Mouse (Mus musculus) kidney, postnatal 36 days (tissue): Measurements from ENCODE around the gene Itgb2l.
A peak's percentile ranks its signal among the peaks of the same experiment; 100 is the strongest.
"Not testable (repeated sequence)": the region's sequence is repeated elsewhere in the genome, so short reads cannot be mapped to it uniquely, and the experiment has no call there.

Experiments used
- DNase-seq, 2 experiments: peaks; one replicate each; pipeline ENCODE4 v3.0.0; 2021 to 2022; ENCODE audit warnings: mixed read lengths in 2 of 2

Itgb2l gene

DNA sequence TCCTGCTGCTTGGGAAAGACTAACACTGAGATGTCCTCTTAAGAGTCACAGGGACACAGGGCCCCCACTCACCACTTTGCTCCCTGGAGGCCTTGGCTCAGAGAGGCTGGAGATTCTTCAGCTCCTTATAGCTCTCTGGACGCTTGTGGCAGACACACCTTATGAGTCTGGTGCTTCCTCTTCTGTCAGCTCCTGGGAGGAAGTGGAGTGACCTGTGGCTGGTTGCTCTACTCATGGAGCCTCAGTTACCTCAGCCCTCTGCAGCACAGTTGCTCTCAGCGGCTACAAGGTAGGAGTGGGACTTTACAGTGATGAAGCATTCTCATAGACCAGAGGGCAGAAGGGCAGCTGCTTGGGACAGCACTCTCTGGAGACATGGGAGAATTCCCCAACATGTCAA is at the start of gene Itgb2l:
Itgb2l (minus strand) TSS at position 152 of the 400 bp plus-strand sequence.
- no peak for DNase-seq

DNA sequence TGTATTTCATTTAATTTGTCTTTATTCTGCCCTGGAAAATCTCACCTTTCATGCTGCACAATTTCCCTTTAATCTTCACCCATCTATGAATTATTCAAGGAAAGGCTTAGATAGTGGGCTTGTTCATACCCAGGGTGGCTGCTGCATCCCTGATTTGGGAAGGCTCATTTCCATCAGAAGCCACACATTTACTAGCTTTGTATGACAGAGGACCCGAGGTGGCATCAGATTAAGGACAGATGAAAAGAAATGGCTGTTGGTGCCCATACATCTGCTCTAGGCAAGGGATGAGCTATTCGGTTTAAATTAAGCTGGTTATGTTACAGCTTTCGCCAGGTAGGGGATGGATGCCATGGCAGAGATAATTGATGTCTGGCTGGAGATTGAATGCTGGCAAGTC is 48.1 kb upstream of the Itgb2l start:
- DNase-seq = no peak

DNA sequence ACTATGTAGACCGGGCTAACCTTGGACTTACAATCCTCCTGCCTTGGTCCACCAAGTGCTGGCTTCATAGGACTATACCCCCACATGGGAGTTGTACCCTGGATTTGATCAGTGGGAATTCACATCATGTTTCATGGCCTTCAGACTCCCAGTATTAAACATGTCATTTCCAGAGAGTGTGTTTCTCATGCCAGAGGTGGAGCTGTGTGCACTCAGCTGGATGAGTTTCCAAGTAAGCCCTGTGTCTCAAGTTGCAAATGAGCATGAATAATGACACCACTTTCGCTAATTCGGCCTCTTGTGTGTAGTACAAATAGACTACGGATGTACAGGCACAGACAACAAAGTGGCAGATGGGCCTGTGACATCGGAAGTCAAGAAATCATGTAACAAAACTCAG is 44.6 kb upstream of the Itgb2l start:
- no peak for DNase-seq

DNA sequence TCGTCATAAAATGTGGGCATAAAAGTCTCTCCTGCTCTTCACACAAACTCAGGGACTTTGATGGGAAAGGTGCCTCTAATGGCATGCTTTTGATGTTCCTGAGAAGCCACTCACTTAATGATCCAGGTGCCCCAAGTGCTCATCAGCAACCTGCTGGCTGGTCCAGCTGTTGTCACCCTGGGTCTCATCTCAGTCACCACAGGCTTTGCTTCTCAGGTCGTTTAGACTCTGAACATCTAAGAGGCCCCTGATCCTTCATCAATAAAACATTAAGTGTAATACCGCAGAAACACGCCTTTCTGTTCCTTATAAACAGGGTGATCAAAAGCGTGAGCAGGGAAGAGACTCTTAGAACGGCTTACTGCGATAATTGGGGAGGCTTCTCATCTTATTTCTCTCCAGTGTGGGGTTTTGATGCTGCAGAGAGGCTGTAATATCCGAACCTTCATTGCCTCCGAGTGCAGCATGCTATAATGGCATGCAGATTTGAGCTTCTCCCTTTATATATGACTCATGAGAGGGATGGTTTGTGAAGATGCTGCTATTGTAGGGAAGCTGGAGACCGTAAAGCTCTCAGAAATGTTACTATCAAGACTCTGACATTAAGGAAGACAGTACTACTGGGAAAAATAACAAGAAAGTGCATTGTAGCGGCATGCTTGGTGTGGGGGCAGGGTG is 43.7 kb upstream of the Itgb2l start:
- no peak for DNase-seq

DNA sequence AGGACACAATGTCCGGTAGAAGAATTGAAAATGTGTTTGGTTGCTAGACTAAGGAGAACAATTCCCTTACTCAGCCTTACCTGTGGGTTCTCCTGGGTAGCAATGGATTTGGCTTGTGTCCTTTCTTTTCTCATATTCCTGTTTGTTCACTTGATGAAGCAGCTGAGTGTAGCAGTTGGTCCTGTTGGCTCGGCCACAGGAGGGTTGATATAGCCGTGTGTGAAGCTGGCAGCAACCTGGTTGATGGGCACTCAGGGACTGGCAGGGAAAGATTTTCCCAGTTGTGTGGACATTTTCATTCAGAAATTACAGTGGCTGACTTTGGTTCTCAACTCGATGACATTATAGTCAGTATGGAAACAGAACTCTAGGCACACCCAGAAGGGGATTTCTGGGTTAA is 38.4 kb upstream of the Itgb2l start:
- no peak for DNase-seq

DNA sequence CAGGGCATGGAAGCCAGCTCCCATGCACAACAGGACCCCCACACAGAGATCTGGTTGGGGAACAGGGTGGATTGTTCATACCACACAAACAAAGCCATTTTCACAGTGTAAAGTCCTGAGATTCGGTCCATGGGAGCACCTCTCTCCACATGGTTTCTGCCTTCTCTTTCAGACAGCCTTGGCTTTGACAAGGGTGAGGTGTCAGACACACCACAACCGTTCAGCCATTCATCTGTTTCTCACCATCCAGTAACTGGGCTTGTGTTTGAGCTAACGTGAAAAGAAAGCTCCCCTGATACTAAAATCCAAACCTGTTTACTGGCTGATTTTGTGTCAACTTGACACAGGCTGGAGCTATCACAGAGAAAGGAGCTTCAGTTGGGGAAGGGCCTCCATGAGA is 30.8 kb upstream of the Itgb2l start:
- no peak for DNase-seq

DNA sequence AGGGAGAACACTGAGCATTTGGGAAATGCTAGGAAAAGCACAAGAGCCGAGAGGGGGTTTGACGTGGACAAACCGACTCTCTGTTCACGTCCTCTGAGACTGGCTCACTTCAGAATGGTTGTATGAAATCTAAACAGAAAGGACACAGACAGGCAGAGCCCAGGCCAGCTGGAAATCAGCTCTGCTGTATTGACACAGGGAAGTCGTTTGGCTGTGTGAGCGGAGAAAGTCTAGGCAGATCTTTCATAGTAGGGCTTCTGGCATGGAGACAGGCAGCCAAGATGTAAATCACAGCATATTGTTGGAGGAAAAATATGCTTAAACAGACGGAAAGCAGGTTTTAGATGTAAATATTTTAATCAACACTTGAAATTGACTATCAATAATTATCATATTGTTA is 29.4 kb upstream of the Itgb2l start:
- DNase-seq = no peak

DNA sequence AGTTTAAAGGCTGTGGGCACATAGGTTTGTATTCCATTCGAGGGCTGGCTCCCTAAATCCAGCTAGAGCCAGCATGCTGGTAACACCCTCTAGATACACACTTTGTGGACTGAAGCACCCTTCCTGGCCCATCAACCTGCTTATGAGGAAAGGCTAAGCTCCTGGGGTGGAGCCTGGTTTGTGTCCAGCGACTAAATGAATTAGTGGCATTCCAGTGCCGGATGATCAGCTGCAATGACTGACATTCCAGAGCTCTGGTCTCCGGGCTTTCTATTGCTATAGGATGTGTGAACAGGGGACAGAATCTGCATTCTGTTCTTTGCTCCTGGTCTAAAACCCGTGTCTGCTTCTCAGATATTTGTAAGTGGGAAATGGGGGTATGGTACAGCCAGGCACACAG is 28.9 kb upstream of the Itgb2l start:
- peak; percentile 4 to 13 for DNase-seq

DNA sequence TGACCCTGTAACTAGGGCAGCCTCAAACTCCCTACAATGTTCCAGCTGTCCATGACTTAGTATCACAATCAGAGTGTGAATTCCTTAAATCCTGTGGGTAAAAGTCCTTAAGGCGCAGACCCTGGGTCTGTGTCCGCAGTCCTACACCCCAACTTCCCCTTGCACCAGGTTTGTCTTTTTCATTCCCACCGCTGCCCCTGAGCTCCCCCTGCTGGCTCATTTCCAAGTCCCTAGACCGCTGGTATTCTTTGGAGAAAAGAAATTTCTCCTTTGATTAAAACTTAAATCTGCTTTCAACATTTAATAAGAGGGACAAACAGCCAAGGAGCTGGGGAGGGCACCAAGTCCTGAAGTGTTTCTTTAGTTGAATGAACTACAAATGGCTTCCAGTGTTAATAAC is 26.2 kb upstream of the Itgb2l start:
- DNase-seq = peak in 1 of 2 experiments; percentile 22

DNA sequence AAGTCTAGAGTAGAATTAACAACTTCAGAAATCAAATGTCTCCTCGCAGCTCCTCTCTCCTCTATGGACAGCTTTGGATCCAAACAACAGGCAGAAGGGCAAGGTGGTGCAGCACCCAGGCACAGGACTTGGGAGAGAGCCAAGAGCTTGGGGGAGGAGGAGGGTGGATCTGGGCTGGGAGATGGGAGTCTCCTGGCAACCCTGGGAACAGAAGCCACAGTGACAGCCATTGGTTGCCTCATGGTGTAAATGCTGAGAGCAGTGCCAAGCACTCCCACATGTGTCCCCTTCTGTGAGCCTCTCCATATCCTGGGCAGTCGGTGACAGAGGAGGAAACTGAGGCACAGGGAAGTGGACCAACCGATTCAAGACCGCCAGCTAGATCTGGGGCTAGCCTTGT is 25.3 kb upstream of the Itgb2l start:
- DNase-seq = peak; percentile 18 to 50

DNA sequence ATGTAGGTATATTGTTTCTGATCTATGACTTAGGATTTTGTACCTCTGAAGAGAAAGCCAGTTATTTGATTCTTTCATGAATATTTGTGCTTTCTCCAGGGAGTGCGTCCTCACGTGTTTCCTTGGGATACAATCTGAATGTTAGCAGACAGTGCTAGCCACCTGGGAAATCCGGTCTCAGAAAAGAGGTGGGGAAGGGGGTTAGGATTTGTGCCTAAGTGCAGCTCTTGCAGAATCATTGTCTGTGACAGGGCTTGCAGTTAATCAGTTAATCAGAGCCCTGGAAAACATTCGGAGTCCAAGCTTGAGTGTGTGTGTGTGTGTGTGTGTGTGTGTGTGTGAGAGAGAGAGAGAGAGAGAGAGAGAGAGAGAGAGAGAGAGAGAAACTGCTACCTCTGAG is 24.6 kb upstream of the Itgb2l start:
- DNase-seq = no peak

DNA sequence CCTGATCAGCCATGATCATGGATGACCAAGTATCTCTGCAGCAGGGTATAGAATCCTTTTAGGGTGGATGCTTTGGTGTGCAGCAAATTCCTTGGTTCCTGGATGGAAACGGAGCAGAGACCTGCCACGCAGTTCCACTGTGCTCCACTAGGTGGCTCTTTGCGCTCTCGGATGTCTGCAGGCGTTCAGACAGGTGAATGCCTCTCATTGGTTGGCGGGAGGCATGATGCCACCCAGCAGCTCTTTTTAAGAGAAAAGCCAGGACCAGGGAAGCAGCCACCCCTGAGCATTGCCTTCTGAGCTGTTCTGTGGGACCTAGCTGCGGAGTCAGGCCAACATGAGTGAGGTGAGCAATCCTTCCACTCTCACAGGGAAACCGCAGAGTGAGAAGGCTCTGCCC is 24.0 kb upstream of the Itgb2l start, which contains the start of gene Pcp4:
Pcp4 (plus strand) TSS at position 162 of the 400 bp plus-strand sequence.
- peak; percentile 71 to 90 for DNase-seq

DNA sequence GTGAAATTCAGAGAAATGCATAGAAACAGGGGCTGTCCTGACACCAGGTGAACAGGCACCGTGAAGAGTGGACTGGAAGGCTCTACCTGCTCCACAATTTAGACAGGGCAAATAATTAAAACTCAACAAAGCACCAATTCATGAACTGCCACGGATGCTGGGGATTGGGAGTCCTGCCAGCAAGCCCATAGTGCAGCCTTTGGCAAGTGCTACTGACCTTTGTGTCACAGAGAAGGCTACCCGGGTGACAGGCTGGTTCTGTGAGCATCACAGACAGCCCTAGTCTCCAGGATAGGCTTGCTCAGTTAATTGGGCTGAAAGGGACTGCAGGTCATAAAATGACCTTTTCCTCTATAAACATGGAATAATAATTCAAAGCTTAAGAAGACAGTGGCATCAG is 17.4 kb upstream of the Itgb2l start:
- DNase-seq = no peak

DNA sequence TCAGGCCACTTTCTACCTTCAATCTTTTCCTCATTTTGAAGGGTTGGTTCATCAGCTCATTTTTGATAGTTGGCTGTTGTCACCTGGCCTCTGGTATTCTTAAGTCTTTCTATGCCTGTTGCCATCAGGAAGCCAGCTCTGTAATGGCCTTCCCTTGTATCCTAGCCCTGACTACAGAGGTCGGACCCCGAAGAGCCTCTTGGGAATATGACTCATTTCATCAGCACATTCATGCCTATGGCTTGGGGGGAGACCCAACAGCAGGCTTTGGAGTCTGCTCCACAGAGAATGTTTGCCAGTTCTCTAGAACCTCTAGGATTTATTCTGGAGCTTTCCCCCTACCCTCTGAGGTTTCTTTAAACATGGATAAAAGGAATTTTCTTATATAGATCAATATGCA is 15.9 kb upstream of the Itgb2l start:
- no peak for DNase-seq

DNA sequence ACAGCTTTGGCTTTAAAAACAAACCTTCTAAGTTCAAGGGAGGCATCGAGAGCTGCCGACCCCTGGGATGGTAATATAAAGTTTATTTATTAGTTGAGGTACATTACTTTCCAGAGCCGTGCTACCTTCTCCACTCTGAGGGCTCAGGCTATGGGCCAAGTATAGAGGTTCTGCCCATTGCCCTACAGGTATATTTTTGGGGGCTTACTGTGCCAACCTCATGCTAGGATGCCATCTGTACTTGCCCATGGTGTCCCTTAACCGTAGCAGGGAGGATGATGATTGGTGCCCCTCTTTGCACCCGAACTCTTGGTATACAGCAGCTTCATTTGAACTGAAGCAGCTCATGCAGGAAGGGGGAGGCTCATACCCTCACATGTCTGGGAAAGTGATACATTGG is 14.2 kb upstream of the Itgb2l start:
- DNase-seq = no peak

DNA sequence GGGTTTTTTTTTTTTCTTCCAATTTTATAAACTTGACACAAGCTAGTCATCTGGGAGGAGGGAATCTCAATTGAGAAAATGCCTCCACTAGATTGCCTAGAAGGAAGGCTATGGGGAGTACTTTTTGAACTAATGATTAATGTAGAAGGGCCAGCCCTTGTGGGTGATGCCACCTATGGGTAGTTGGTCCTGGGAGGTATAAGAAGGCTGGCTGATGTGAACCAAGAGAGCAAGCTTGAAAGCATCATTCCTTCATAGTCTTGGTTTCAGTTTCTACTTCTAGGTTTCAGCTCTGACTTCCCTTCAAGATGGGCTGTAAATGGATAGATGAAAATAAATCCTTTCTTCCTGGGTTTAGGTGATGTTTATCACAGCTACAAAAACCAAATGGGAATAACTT is 10.7 kb upstream of the Itgb2l start:
- DNase-seq = no peak

DNA sequence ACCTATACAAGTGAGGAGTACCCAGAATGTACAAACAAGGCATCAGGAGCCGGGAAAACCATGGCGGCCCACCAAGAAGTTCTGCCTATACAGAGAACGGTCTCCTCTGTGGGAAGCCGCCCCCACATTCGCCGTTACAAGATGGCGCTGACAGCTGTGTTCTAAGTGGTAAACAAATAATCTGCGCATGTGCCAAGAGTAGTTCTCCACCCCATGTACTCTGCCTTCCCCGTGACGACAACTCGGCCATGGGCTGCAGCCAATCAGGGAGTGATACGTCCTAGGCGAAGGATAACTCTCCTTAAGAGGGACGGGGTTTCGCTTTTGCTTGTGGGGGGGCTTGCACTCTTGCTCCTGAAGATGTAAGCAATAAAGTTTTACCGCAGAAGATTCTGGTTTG is 7.5 kb upstream of the Itgb2l start:
- not testable (repeated sequence) for DNase-seq

DNA sequence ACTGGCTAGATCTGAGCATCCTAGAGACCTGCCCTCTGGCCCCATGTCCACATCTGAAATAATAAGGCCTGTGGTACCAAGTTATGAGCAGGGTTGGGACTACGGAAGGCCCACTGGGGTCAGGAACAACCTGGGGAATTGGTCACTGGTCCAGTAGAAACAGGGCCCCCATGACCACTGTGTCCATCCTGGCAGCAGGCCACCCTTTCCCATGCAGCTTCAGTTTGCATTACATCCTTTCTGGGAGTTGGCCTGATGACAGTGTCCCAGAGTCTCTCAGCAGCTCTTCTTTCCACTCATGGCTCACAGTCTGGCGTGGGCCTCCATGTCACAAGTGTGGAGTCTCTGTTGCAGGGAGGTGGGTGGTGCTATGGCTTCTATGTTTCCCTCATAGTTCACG is 1.6 kb downstream of the Itgb2l start:
- no peak for DNase-seq

DNA sequence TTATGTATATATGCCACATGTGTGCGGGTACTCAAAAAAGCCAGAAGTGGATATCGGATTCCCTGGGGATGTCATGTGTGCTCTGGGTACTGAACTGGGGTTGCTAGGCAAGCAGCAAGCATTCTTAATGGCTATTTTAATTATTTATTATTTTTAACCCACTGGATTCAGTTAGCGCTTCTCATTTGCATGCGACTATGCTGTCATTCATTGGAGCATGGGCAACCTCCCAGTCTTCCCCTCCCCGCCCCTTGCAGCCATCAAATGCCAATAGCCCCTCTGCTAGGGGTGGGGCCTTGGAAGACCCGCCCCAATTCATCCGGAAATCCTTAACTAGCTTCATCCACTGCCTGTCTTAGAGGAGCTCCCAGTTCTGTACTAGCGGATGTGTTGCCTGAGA is 2.5 kb downstream of the Itgb2l start:
- no peak for DNase-seq

DNA sequence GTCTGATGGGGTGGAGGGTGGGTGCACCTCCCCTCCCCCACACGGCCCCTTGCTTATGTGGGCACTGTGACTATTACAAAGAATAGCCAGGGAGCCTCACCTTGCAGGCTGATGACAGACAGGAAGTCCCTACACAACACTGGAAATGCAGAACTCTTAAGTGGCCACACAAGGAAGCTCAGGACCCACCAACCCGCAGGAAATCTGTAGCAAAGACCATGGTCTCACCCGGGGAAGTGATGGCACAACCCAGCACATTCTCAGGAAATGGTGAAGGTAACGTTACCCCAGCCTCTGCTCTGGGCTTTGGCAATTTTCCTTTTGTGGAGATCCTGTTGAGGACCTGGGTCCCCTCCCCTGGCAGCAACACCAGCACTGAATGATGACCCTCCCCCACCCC is 3.7 kb downstream of the Itgb2l start:
- no peak for DNase-seq

DNA sequence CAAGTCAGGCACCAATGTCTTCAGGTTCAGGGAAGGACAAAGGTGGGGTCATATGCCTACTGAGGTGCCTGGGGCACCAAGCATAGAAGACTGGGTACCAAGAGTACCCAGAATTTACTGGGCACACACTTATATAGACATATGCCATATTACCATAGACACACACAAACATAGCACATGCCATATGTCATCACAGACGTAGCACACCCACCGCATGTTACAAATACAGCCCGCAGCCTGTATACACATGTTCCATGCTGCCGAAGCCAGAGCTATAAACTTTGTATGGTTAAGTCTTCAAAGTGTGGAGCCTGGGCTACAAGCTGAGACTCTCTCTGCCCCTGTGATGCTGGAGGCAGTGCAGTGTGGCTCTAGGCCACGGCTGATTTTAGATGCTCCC is 4.5 kb downstream of the Itgb2l start:
- no peak for DNase-seq

DNA sequence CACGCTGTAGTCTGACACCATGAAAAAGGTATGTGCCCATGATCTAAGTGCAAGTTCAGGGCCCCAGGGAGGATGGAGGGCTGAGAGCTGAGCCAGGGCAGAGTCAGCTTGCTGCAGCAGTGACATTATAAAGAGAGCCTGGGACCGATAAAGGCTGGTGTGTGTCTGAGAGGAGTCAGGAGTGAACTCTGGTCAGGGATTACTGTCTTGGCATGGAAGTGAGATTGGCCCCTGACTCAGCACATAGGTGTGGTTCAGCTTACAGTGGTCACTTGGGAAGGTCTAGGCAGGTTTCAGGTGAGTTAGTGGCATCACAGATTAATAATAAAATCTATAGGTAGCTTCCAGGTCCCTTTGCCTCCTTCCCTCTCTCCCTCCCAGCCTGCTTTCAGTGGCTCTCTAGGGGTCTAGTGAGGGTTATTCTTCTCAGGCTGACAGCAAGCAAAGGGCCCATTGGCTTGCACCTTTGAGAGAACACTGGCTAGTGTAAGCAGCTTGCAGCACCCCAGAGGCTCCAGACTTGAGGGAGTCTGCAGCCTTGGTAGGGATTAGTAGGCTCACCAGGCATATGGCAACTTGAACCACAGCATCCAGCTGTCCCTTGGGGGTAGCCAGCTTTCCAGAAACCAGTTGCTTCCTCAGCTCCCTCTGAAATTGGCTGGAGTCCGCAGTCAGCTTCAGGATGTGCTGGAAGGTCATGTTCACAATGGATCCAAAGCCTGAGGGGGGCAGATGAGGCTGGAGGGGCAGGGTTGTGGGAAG is 9.2 kb downstream of the Itgb2l start:
- DNase-seq = peak in 1 of 2 experiments; percentile 19

DNA sequence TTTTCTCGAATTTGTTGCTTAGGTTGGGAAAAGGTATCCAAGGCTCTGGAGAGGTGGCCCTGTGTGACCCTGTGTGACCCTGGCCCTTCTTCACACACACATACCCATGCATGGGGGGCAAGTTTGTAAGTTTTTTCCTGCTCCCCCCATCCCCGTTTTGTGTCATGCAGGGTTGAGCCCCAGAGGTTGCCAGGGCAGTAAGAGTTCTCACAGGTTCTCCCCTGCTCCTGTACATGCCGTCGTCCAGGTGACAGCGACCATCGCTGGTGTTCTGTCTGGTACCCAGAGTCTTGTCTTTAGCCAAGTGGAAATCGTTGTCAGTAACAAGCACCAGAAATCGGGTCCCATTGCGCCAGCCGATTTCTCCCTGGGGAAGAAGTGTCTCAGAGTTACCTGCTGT is 10.2 kb downstream of the Itgb2l start:
- DNase-seq = no peak

DNA sequence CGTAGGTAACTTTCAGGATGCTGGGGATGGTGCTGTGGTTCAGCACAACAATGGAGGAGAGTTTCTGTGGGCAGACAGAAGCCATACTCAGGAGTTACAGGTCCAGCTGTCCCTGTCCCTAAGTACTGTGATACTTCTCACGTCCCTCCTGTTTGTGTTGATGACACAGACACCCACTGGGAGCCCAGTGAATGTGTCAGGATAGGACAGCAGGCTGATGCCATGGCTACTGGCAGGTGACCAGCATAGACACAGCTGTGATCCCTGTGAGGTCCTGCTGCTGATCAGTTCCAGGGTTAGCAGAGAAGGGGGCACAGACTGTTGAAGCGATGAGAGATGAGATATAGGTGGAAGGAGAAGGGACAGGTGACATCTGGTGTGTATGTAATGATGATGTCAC is 14.4 kb downstream of the Itgb2l start:
- DNase-seq = peak in 1 of 2 experiments; percentile 0

DNA sequence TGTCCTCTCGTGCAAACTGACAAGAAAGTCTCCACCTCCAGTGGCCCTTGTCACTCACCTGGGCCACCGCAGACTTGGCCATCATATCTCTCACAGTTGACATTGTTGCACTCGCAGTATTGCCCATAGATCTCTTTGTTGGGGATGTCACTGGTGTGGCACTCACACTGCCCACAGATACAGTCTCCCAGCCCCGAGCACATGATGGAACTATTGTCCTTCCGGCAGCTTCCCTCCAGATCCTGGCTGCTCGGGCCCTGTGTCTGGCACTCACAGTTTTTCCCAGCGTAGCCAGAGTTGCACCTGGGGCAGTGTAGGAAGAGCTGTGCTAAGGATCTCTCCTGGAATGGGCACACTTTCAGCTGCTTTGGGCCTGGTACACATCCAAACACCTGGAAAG is 16.7 kb downstream of the Itgb2l start:
- peak in 1 of 2 experiments; percentile 1 for DNase-seq
